Mouse (Mus musculus): ENCODE results near the gene Uxs1. TPM values are rescaled to one million over a fixed set of nuclear protein-coding genes. Genes with fewer than 3 reads are reported as not detected.

Uxs1 gene
- polyA plus RNA-seq, 1 experiment from 2014 or later: 32.6 TPM

GRCm38 (mm10) chr1:43764481-43764880, 63.1 kb downstream of the Uxs1 start:
- Histone ChIP-seq H3K9ac (no peak overlapping the region), H3K27me3 (no peaks in the 10 kb centered on the region), H3K4me3 (no peak overlapping the region), H3K27ac (no peak overlapping the region), H3K4me2 (no peak overlapping the region), H3K4me1 (peaks cover 4% of the 10 kb centered on the region), H3K36me3 (peaks cover 31% of the 10 kb centered on the region), H3K9me3 (no peaks in the 10 kb centered on the region)
- 89% methylated on average over 2 of the region's 2 CpGs for WGBS
- ATAC-seq (ENCODE audit: insufficient number of reproducible peaks, low FRiP score, low TSS enrichment, low read depth): no peak

- Histone ChIP-seq H3K27ac (no peak overlapping the region), H3K9me3 (no peaks in the 10 kb centered on the region), H3K27me3 (no peaks in the 10 kb centered on the region), H3K9ac (no peak overlapping the region), H3K4me3 (no peak overlapping the region), H3K4me2 (no peak overlapping the region), H3K36me3 (peaks cover 22% of the 10 kb centered on the region), H3K4me1 (peaks cover 4% of the 10 kb centered on the region)
- ATAC-seq (ENCODE audit: insufficient number of reproducible peaks, low FRiP score, low TSS enrichment, low read depth): no peak
Measured at GRCm38 (mm10) chr1:43760085-43760484, 67.5 kb downstream of the Uxs1 start.

- no peak overlapping the region for H3K9ac ChIP-seq
- peaks cover 34% of the 10 kb centered on the region for H3K36me3 ChIP-seq
- no peaks in the 10 kb centered on the region for H3K9me3 ChIP-seq
- no peaks in the 10 kb centered on the region for H3K4me1 ChIP-seq
- no peaks in the 10 kb centered on the region for H3K27me3 ChIP-seq
- ATAC-seq (ENCODE audit: insufficient number of reproducible peaks, low FRiP score, low TSS enrichment, low read depth): no peak
- no peak overlapping the region for H3K27ac ChIP-seq
- WGBS: 84% methylated on average over 8 of the region's 8 CpGs
- no peak overlapping the region for H3K4me2 ChIP-seq
- no peak overlapping the region for H3K4me3 ChIP-seq
Measured at GRCm38 (mm10) chr1:43754448-43755312, 72.9 kb downstream of the Uxs1 start.

GRCm38 (mm10) chr1:43738519-43738894, 89.1 kb downstream of the Uxs1 start:
- H3K9me3 ChIP-seq: no peaks in the 10 kb centered on the region
- H3K9ac ChIP-seq: no peak overlapping the region
- WGBS: 81% methylated on average over 10 of the region's 10 CpGs
- H3K4me1 ChIP-seq: no peaks in the 10 kb centered on the region
- H3K36me3 ChIP-seq: no peaks in the 10 kb centered on the region; the same call in 1 of the 2 replicates
- no peak overlapping the region for H3K4me2 ChIP-seq
- no peaks in the 10 kb centered on the region for H3K27me3 ChIP-seq
- no peak overlapping the region for H3K27ac ChIP-seq
- no peak for ATAC-seq (ENCODE audit: insufficient number of reproducible peaks, low FRiP score, low TSS enrichment, low read depth)
- no peak overlapping the region for H3K4me3 ChIP-seq

- 37% methylated on average over 7 of the region's 7 CpGs for WGBS
- Histone ChIP-seq H3K4me1 (no peaks in the 10 kb centered on the region), H3K27ac (no peak overlapping the region), H3K4me2 (no peak overlapping the region), H3K27me3 (no peaks in the 10 kb centered on the region), H3K9ac (no peak overlapping the region), H3K36me3 (no peaks in the 10 kb centered on the region; the same call in 1 of the 2 replicates), H3K9me3 (no peaks in the 10 kb centered on the region), H3K4me3 (no peak overlapping the region)
- ATAC-seq (ENCODE audit: insufficient number of reproducible peaks, low FRiP score, low TSS enrichment, low read depth): no peak
Measured at GRCm38 (mm10) chr1:43737812-43738518, 89.6 kb downstream of the Uxs1 start.

GRCm38 (mm10) chr1:43732657-43733056, 94.9 kb downstream of the Uxs1 start:
- Histone ChIP-seq H3K9ac (no peak overlapping the region), H3K9me3 (no peaks in the 10 kb centered on the region), H3K4me2 (peak overlapping the region; percentile 41; the same call in 1 of the 2 replicates), H3K27me3 (no peaks in the 10 kb centered on the region), H3K36me3 (no peaks in the 10 kb centered on the region), H3K4me1 (peaks cover 25% of the 10 kb centered on the region), H3K4me3 (no peak overlapping the region), H3K27ac (peak overlapping the region; percentile 50)
- ATAC-seq (ENCODE audit: insufficient number of reproducible peaks, low FRiP score, low TSS enrichment, low read depth): no peak
- 52% methylated on average over 1 of the region's 1 CpGs for WGBS

- Histone ChIP-seq H3K27me3 (no peaks in the 10 kb centered on the region), H3K36me3 (no peaks in the 10 kb centered on the region), H3K4me3 (peak overlapping the region; percentile 33), H3K27ac (peak overlapping the region; percentile 50; the same call in 1 of the 2 replicates), H3K9me3 (no peaks in the 10 kb centered on the region), H3K4me1 (peaks cover 25% of the 10 kb centered on the region), H3K4me2 (peak overlapping the region; percentile 41), H3K9ac (no peak overlapping the region)
- no peak for ATAC-seq (ENCODE audit: insufficient number of reproducible peaks, low FRiP score, low TSS enrichment, low read depth)
- 87% methylated on average over 4 of the region's 4 CpGs for WGBS
Measured at GRCm38 (mm10) chr1:43732100-43732499, 95.5 kb downstream of the Uxs1 start.

- Histone ChIP-seq H3K4me2 (peak within 1 kb of the TSS; percentile 41), H3K4me3 (peak within 1 kb of the TSS; percentile 33), H3K27me3 (no peaks in the 10 kb centered on the region), H3K27ac (peak within 1 kb of the TSS; percentile 92), H3K9ac (no peak within 1 kb of the TSS), H3K36me3 (no peaks in the 10 kb centered on the region), H3K4me1 (peaks cover 25% of the 10 kb centered on the region), H3K9me3 (no peaks in the 10 kb centered on the region)
- ATAC-seq (ENCODE audit: insufficient number of reproducible peaks, low FRiP score, low TSS enrichment, low read depth): peak; percentile 91
- WGBS: 44% methylated on average over 16 of the region's 16 CpGs
Measured at GRCm38 (mm10) chr1:43730491-43730924, 97.1 kb downstream of the Uxs1 start, which contains the start of gene 1500015O10Rik. Gene 1500015O10Rik, plus strand, starts transcription at chr1:43730602.

GRCm38 (mm10) chr1:43722459-43722858, 105.1 kb downstream of the Uxs1 start:
- no peak for ATAC-seq (ENCODE audit: insufficient number of reproducible peaks, low FRiP score, low TSS enrichment, low read depth)

GRCm38 (mm10) chr1:43718793-43719192, 108.8 kb downstream of the Uxs1 start:
- Histone ChIP-seq H3K27ac (no peak overlapping the region), H3K9ac (no peak overlapping the region), H3K4me2 (no peak overlapping the region), H3K9me3 (no peaks in the 10 kb centered on the region), H3K36me3 (no peaks in the 10 kb centered on the region), H3K4me1 (peaks cover 3% of the 10 kb centered on the region; the same call in 1 of the 2 replicates), H3K27me3 (no peaks in the 10 kb centered on the region), H3K4me3 (no peak overlapping the region)
- 28% methylated on average over 2 of the region's 2 CpGs for WGBS
- no peak for ATAC-seq (ENCODE audit: insufficient number of reproducible peaks, low FRiP score, low TSS enrichment, low read depth)

More at GRCm38 (mm10) chr1:43722459-43722858, 105.1 kb downstream of the Uxs1 start:
- Histone ChIP-seq H3K9ac (no peak overlapping the region), H3K27ac (no peak overlapping the region), H3K4me2 (no peak overlapping the region), H3K4me3 (no peak overlapping the region), H3K4me1 (peaks cover 3% of the 10 kb centered on the region; the same call in 1 of the 2 replicates), H3K36me3 (no peaks in the 10 kb centered on the region), H3K9me3 (no peaks in the 10 kb centered on the region), H3K27me3 (no peaks in the 10 kb centered on the region)
- WGBS: 69% methylated on average over 1 of the region's 1 CpGs

- 60% methylated on average over 7 of the region's 7 CpGs for WGBS
- H3K27me3 ChIP-seq: no peaks in the 10 kb centered on the region
- ATAC-seq (ENCODE audit: insufficient number of reproducible peaks, low FRiP score, low TSS enrichment, low read depth): no peak
Measured at GRCm38 (mm10) chr1:43717967-43718366, 109.6 kb downstream of the Uxs1 start.

GRCm38 (mm10) chr1:43714841-43715240, 112.8 kb downstream of the Uxs1 start:
- Histone ChIP-seq H3K9ac (no peak overlapping the region), H3K4me3 (no peak overlapping the region), H3K36me3 (no peaks in the 10 kb centered on the region), H3K4me2 (no peak overlapping the region), H3K27me3 (no peaks in the 10 kb centered on the region), H3K4me1 (peaks cover 3% of the 10 kb centered on the region; the same call in 1 of the 2 replicates), H3K27ac (no peak overlapping the region), H3K9me3 (no peaks in the 10 kb centered on the region)
- ATAC-seq (ENCODE audit: insufficient number of reproducible peaks, low FRiP score, low TSS enrichment, low read depth): no peak
- 60% methylated on average over 2 of the region's 2 CpGs for WGBS

More at GRCm38 (mm10) chr1:43717967-43718366, 109.6 kb downstream of the Uxs1 start:
- Histone ChIP-seq H3K36me3 (no peaks in the 10 kb centered on the region), H3K27ac (no peak overlapping the region), H3K9me3 (no peaks in the 10 kb centered on the region), H3K4me3 (no peak overlapping the region), H3K4me2 (no peak overlapping the region), H3K4me1 (peaks cover 3% of the 10 kb centered on the region; the same call in 1 of the 2 replicates), H3K9ac (no peak overlapping the region)
